Mouse (Mus musculus): ENCODE measurements around the gene Ppp1r21. TPM values are rescaled to one million over a fixed set of nuclear protein-coding genes. Genes with fewer than 3 reads are reported as not detected.

Gene Ppp1r21
- polyA plus RNA-seq, 1 experiment, result 5.4 TPM

GRCm38 (mm10) chr17:88636076-88636475 lies 106.2 kb downstream of the Ppp1r21 start:
- TF ChIP-seq GATA1 (IDR thresholded peaks at IDR 0.05; ENCODE audit: low read length), result no peak

GRCm38 (mm10) chr17:88636587-88636986 lies 106.7 kb downstream of the Ppp1r21 start:
- TF ChIP-seq GATA1 (IDR thresholded peaks at IDR 0.05; ENCODE audit: low read length), result no peak

Other genes with a start within 250 kb of the Ppp1r21 start
- 19.0 and 24.9 TPM in 2 replicates for gene Foxn2, start 89.4 kb upstream of the Ppp1r21 start, polyA plus RNA-seq (2012)
- gene Ston1, start 67.6 kb downstream of the Ppp1r21 start, polyA plus RNA-seq (2012), result 0.14 TPM in 1 of 2 replicates, not detected in the other
- gene Gtf2a1l, start 138.5 kb downstream of the Ppp1r21 start, polyA plus RNA-seq (2012), result not detected in 2 replicates

All from G1E-ER4 (cell line).